Mouse (Mus musculus) megakaryocyte, embryonic 14.5 days (primary cell): Measurements from ENCODE around the gene Gm6526.
"Not testable (repeated sequence)": the region's sequence is repeated elsewhere in the genome, so short reads cannot be mapped to it uniquely, and the experiment has no call there.

Experiments used
- FLI1 ChIP-seq: IDR thresholded peaks from 2 replicates; pipeline ENCODE4 v1.6.1; 2012; ENCODE audit warnings: low read length, inconsistent platforms, mixed read lengths
- GATA1 ChIP-seq: IDR thresholded peaks from 3 replicates; pipeline ENCODE4 v1.6.1; 2012; ENCODE audit warnings: mixed read lengths, low read length, inconsistent platforms, borderline replicate concordance

GRCm38 (mm10) chr14:43793811-43794210 lies 46.1 kb downstream of the Gm6526 start:
- not testable (repeated sequence) for TF ChIP-seq GATA1, FLI1
